Mouse (Mus musculus) liver, adult 2 months (tissue): ENCODE data around the gene Tmem100. TPM values are rescaled to one million over a fixed set of nuclear protein-coding genes. Genes with fewer than 3 reads are reported as not detected.
A peak's percentile ranks its signal among the peaks of the same experiment; 100 is the strongest.

ENCODE experiments used
- DNase-seq: peaks from one replicate; pipeline ENCODE4 v3.0.0-alpha.2; 2011; ENCODE audit warnings: low read depth, low spot score; ENCODE audit errors: extremely low read depth
- H3K27ac ChIP-seq: fragments of 200-500 bp; replicated peaks from 2 replicates; pipeline ENCODE4 v1.5.1; 2012; ENCODE audit warnings: low read depth, mild to moderate bottlenecking, control low read depth, inconsistent platforms, low read length; ENCODE audit not compliant: insufficient read depth
- H3K27me3 ChIP-seq: fragments of 200-500 bp; 2 replicates; pipeline ENCODE4 v1.6.1; 2012; ENCODE audit warnings: mild to moderate bottlenecking, moderate library complexity, low read length, inconsistent platforms; ENCODE audit not compliant: control insufficient read depth, insufficient read depth
- H3K36me3 ChIP-seq: fragments of 200-500 bp; 2 replicates; pipeline ENCODE4 v1.6.1; 2012; ENCODE audit warnings: low read length, inconsistent platforms; ENCODE audit not compliant: control insufficient read depth, insufficient read depth
- H3K4me1 ChIP-seq: fragments of 200-500 bp; 2 replicates; pipeline ENCODE4 v1.6.1; 2011; ENCODE audit warnings: low read length; ENCODE audit not compliant: control insufficient read depth, insufficient read depth
- H3K4me3 ChIP-seq: fragments of 200-500 bp; 2 replicates; pipeline ENCODE4 v1.5.1; 2011; ENCODE audit warnings: low read depth, mild to moderate bottlenecking, control low read depth, low read length, moderate library complexity; ENCODE audit not compliant: insufficient read depth
- H3K79me2 ChIP-seq: fragments of 200-500 bp; 2 replicates; pipeline ENCODE4 v1.6.1; 2012; ENCODE audit warnings: inconsistent platforms, mild to moderate bottlenecking, low read length, moderate library complexity; ENCODE audit not compliant: control insufficient read depth, insufficient read depth
- H3K9ac ChIP-seq: fragments of 200-500 bp; 2 replicates; pipeline ENCODE4 v1.6.1; 2012; ENCODE audit warnings: low read depth, mild to moderate bottlenecking, control low read depth, inconsistent platforms, low read length
- CTCF ChIP-seq: fragments of 200-500 bp; IDR thresholded peaks from 2 replicates; pipeline ENCODE4 v1.5.1; 2011; ENCODE audit warnings: low read depth, low read length, control low read depth
- POLR2A ChIP-seq: fragments of 200-500 bp; IDR thresholded peaks from 2 replicates; pipeline ENCODE4 v1.6.1; 2011; ENCODE audit warnings: low read length, control low read depth; ENCODE audit not compliant: insufficient read depth; ENCODE audit errors: extremely low read depth
- WGBS: fragments of 180-500 bp; shearing (Covaris S2); methylation state at CpG from one replicate; pipeline ENCODE4 v1.1.7; 2018; 5-methylcytosine and 5-hydroxymethylcytosine counted together
- polyA plus RNA-seq: library from polyadenylated mRNA; depleted of rRNA; stranded (reverse); fragments of >200 nt; gene quantifications from 2 replicates; pipeline ENCODE4 v1.2.3, GENCODE M21; 2012
- total RNA-seq: library from RNA; depleted of rRNA; stranded (reverse); fragments of >200 nt; gene quantifications from 2 replicates; pipeline ENCODE4 v1.2.3, GENCODE M21; 2014

Tmem100 gene
- total and polyA plus RNA-seq, 2 experiments = 0.09 TPM; not detected in 1

- no peak for TF ChIP-seq CTCF
- no peak for TF ChIP-seq POLR2A
- Histone ChIP-seq H3K27ac (no peak overlapping the region), H3K36me3 (no peaks in the 10 kb centered on the region), H3K4me3 (no peak overlapping the region), H3K9ac (no peak overlapping the region), H3K79me2 (no peaks in the 10 kb centered on the region), H3K27me3 (0 out of 2 replicates have a peak, but pooled peaks cover under 1% of the 10 kb centered on the region), H3K4me1 (peaks cover 6% of the 10 kb centered on the region)
- DNase-seq = peak; percentile 84
- 30% methylated on average over 14 of the region's 14 CpGs for WGBS
Observed at GRCm38 (mm10) chr11:90025891-90026801, 4.0 kb upstream of the Tmem100 start.

GRCm38 (mm10) chr11:90026802-90027174 is 3.4 kb upstream of the Tmem100 start:
- H3K36me3 ChIP-seq = no peaks in the 10 kb centered on the region
- H3K79me2 ChIP-seq = no peaks in the 10 kb centered on the region
- H3K27me3 ChIP-seq = peaks cover 6% of the 10 kb centered on the region; the same call in 1 of the 2 replicates
- H3K9ac ChIP-seq = no peak overlapping the region
- H3K4me1 ChIP-seq = peaks cover 6% of the 10 kb centered on the region
- WGBS = 87% methylated on average over 5 of the region's 5 CpGs
- no peak for DNase-seq
- no peak overlapping the region for H3K27ac ChIP-seq
- no peak overlapping the region for H3K4me3 ChIP-seq
- no peak for TF ChIP-seq CTCF
- TF ChIP-seq POLR2A = no peak

- no peak for DNase-seq
- WGBS = 88% methylated on average over 7 of the region's 7 CpGs
- no peak overlapping the region for H3K27ac ChIP-seq
Observed at GRCm38 (mm10) chr11:90027216-90027615, 2.9 kb upstream of the Tmem100 start.

GRCm38 (mm10) chr11:90028746-90029145 is 1.4 kb upstream of the Tmem100 start:
- no peaks in the 10 kb centered on the region for H3K79me2 ChIP-seq
- no peak overlapping the region for H3K4me3 ChIP-seq
- TF ChIP-seq POLR2A (no peak), CTCF (no peak)
- H3K27me3 ChIP-seq = peaks cover 11% of the 10 kb centered on the region
- peaks cover 6% of the 10 kb centered on the region for H3K4me1 ChIP-seq
- H3K27ac ChIP-seq = no peak overlapping the region
- H3K36me3 ChIP-seq = no peaks in the 10 kb centered on the region
- WGBS = 93% methylated on average over 8 of the region's 8 CpGs
- no peak overlapping the region for H3K9ac ChIP-seq
- no peak for DNase-seq

More at GRCm38 (mm10) chr11:90027216-90027615, 2.9 kb upstream of the Tmem100 start:
- Histone ChIP-seq H3K27me3 (peaks cover 9% of the 10 kb centered on the region; the same call in 1 of the 2 replicates), H3K36me3 (no peaks in the 10 kb centered on the region), H3K4me1 (peaks cover 6% of the 10 kb centered on the region), H3K9ac (no peak overlapping the region), H3K79me2 (no peaks in the 10 kb centered on the region), H3K4me3 (no peak overlapping the region)
- no peak for TF ChIP-seq CTCF
- no peak for TF ChIP-seq POLR2A

DNA sequence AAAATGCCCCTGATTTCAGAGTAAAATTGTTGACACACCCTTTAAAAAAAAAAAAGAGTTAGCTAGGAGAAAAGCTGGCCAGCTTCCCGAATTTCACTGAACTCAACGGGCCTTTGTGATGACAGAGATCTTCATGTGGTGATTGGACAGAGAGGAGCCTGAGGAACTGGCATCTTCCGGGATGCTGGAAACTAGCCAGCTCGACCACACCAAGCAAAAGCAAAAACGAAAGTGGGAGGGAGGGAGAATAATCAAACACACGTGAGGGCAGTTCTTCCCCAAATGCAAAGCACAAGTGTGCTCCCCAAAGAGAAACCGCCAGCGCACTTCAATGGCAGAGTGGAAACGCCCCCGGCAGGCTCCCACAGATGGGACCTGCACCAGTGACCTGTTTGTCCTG is 794 bp upstream of the Tmem100 start:
- H3K4me3 ChIP-seq = peak overlapping the region; percentile 18; the same call in 1 of the 2 replicates
- 21% methylated on average over 10 of the region's 10 CpGs for WGBS
- peak; percentile 37 for DNase-seq
- no peaks in the 10 kb centered on the region for H3K79me2 ChIP-seq
- H3K36me3 ChIP-seq = no peaks in the 10 kb centered on the region
- peaks cover 6% of the 10 kb centered on the region for H3K4me1 ChIP-seq
- H3K27ac ChIP-seq = no peak overlapping the region
- no peak for TF ChIP-seq POLR2A
- no peak for TF ChIP-seq CTCF
- peaks cover 11% of the 10 kb centered on the region for H3K27me3 ChIP-seq
- H3K9ac ChIP-seq = no peak overlapping the region

GRCm38 (mm10) chr11:90030557-90030956 is 409 bp downstream of the Tmem100 start:
- Histone ChIP-seq H3K79me2 (no peaks in the 10 kb centered on the region), H3K27me3 (peaks cover 11% of the 10 kb centered on the region), H3K27ac (no peak overlapping the region), H3K4me1 (peaks cover 6% of the 10 kb centered on the region), H3K36me3 (no peaks in the 10 kb centered on the region), H3K9ac (no peak overlapping the region), H3K4me3 (no peak overlapping the region; the same call in 1 of the 2 replicates)
- WGBS = 2% methylated on average over 15 of the region's 15 CpGs
- TF ChIP-seq CTCF (no peak), POLR2A (no peak)
- DNase-seq = peak; percentile 52
